Mouse (Mus musculus): ENCODE measurements around the gene Rerg. TPM values are rescaled to one million over a fixed set of nuclear protein-coding genes. Genes with fewer than 3 reads are reported as not detected.

The Rerg gene
- polyA plus RNA-seq, 1 experiment from 2014 or later = 1.6 TPM

GRCm38 (mm10) chr6:137159372-137159926 lies 10.8 kb downstream of the Rerg start:
- no peak for DNase-seq (ENCODE audit: low spot score)
- Histone ChIP-seq H3K27ac (ENCODE audit: low read depth, low read length) (no peak overlapping the region), H3K36me3 (ENCODE audit: control insufficient read depth, insufficient read depth, low read length) (no peaks in the 10 kb centered on the region), H3K27me3 (ENCODE audit: control insufficient read depth, insufficient read depth, low read length) (no peaks in the 10 kb centered on the region), H3K9me3 (ENCODE audit: control insufficient read depth, low read length) (no peaks in the 10 kb centered on the region), H3K4me2 (ENCODE audit: low read depth, low read length, severe bottlenecking) (no peak overlapping the region), H3K4me3 (ENCODE audit: low read depth, low read length) (no peak overlapping the region), H3K4me1 (replicated peaks; ENCODE audit: control insufficient read depth, insufficient read depth, low read length) (no peaks in the 10 kb centered on the region), H3K9ac (ENCODE audit: low read length) (no peak overlapping the region)
- ATAC-seq (replicated peaks; ENCODE audit: low FRiP score) = no peak
- 90% methylated on average over 8 of the region's 8 CpGs for WGBS

DNA sequence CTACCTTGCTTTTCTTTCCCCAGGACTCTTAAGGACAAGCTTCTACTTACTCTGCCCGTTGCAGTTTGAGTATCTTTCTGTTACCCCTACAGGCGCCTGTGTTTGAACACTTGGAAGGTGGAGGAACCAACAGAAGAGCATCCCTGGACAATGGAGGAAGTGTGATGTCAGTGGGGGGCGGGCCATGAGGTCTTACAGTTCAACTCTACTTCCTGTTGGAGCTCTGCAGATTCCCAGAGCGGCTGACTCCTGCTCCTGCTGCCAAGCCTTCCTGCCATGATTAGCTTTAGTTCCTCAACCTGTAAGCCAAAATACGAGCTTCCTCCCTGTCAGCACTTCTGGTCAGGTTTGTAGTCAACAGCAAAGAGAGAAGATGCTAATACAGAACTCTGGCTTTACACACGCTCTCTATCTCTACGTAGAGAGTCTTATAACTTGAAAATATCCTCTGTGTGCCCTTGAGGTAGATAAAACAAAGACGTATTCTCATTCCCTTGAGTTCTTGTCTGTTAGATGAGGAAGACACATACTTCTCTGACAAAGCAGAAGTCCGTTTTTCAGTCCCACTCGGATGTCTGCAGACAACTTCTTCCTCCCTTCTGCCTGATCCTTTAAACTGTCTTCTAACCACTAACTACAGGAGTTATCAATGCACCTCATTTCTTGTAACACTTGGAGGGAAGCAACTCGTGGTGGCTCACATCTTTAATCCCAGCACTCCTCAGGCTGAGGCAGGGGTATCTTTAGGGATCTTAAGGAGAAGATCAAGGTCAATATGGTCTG lies 13.7 kb downstream of the Rerg start:
- no peaks in the 10 kb centered on the region for H3K4me1 ChIP-seq (replicated peaks; ENCODE audit: control insufficient read depth, insufficient read depth, low read length)
- no peak for ATAC-seq (replicated peaks; ENCODE audit: low FRiP score)
- 83% methylated on average over 11 of the region's 11 CpGs for WGBS
- no peaks in the 10 kb centered on the region for H3K9me3 ChIP-seq (ENCODE audit: control insufficient read depth, low read length)
- no peak overlapping the region for H3K4me2 ChIP-seq (ENCODE audit: low read depth, low read length, severe bottlenecking)
- no peak overlapping the region for H3K27ac ChIP-seq (ENCODE audit: low read depth, low read length)
- no peak overlapping the region for H3K9ac ChIP-seq (ENCODE audit: low read length)
- no peaks in the 10 kb centered on the region for H3K27me3 ChIP-seq (ENCODE audit: control insufficient read depth, insufficient read depth, low read length)
- H3K4me3 ChIP-seq (ENCODE audit: low read depth, low read length) = no peak overlapping the region
- DNase-seq (ENCODE audit: low spot score) = no peak
- no peaks in the 10 kb centered on the region for H3K36me3 ChIP-seq (ENCODE audit: control insufficient read depth, insufficient read depth, low read length)

GRCm38 (mm10) chr6:137155196-137156137 lies 14.8 kb downstream of the Rerg start:
- WGBS = 74% methylated on average over 26 of the region's 26 CpGs
- no peaks in the 10 kb centered on the region for H3K4me1 ChIP-seq (replicated peaks; ENCODE audit: control insufficient read depth, insufficient read depth, low read length)
- H3K36me3 ChIP-seq (ENCODE audit: control insufficient read depth, insufficient read depth, low read length) = no peaks in the 10 kb centered on the region
- no peak overlapping the region for H3K27ac ChIP-seq (ENCODE audit: low read depth, low read length)
- no peak overlapping the region for H3K9ac ChIP-seq (ENCODE audit: low read length)
- H3K4me2 ChIP-seq (ENCODE audit: low read depth, low read length, severe bottlenecking) = no peak overlapping the region
- DNase-seq (ENCODE audit: low spot score) = no peak
- H3K4me3 ChIP-seq (ENCODE audit: low read depth, low read length) = no peak overlapping the region
- H3K9me3 ChIP-seq (ENCODE audit: control insufficient read depth, low read length) = no peaks in the 10 kb centered on the region
- no peaks in the 10 kb centered on the region for H3K27me3 ChIP-seq (ENCODE audit: control insufficient read depth, insufficient read depth, low read length)
- no peak for ATAC-seq (replicated peaks; ENCODE audit: low FRiP score)

DNA sequence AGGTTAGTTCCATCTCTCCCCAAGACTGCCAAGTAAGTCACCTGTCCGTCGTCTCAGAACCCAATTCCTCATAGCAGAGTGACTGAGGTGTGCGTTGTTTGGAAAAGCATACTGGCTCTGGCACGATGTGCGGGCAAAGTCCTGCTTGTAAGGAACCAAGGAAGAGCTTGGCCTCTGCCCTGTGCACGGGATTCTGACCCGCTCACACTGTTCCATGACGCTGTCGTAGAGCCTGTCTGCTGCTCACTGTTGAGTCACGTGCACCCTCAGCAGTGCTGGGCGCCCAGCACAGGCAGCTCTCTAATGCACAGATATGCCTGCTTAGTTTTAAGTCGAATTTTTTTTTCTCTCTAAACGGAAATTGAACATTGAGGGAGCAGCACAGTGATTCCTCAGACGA lies 17.3 kb downstream of the Rerg start:
- WGBS = 91% methylated on average over 14 of the region's 14 CpGs
- ATAC-seq (replicated peaks; ENCODE audit: low FRiP score) (no peak), DNase-seq (ENCODE audit: low spot score) (no peak)
- Histone ChIP-seq H3K4me3 (ENCODE audit: low read depth, low read length) (no peak overlapping the region), H3K36me3 (ENCODE audit: control insufficient read depth, insufficient read depth, low read length) (no peaks in the 10 kb centered on the region), H3K9ac (ENCODE audit: low read length) (no peak overlapping the region), H3K4me1 (replicated peaks; ENCODE audit: control insufficient read depth, insufficient read depth, low read length) (no peaks in the 10 kb centered on the region), H3K27me3 (ENCODE audit: control insufficient read depth, insufficient read depth, low read length) (no peaks in the 10 kb centered on the region), H3K27ac (ENCODE audit: low read depth, low read length) (no peak overlapping the region), H3K4me2 (ENCODE audit: low read depth, low read length, severe bottlenecking) (no peak overlapping the region), H3K9me3 (ENCODE audit: control insufficient read depth, low read length) (no peaks in the 10 kb centered on the region)

GRCm38 (mm10) chr6:137151015-137151414 lies 19.3 kb downstream of the Rerg start:
- DNase-seq (ENCODE audit: low spot score) (no peak), ATAC-seq (replicated peaks; ENCODE audit: low FRiP score) (no peak)
- Histone ChIP-seq H3K4me1 (replicated peaks; ENCODE audit: control insufficient read depth, insufficient read depth, low read length) (no peaks in the 10 kb centered on the region), H3K9me3 (ENCODE audit: control insufficient read depth, low read length) (no peaks in the 10 kb centered on the region), H3K27ac (ENCODE audit: low read depth, low read length) (no peak overlapping the region), H3K4me3 (ENCODE audit: low read depth, low read length) (no peak overlapping the region), H3K9ac (ENCODE audit: low read length) (no peak overlapping the region), H3K36me3 (ENCODE audit: control insufficient read depth, insufficient read depth, low read length) (no peaks in the 10 kb centered on the region), H3K4me2 (ENCODE audit: low read depth, low read length, severe bottlenecking) (no peak overlapping the region), H3K27me3 (ENCODE audit: control insufficient read depth, insufficient read depth, low read length) (no peaks in the 10 kb centered on the region)
- WGBS = 91% methylated on average over 2 of the region's 2 CpGs

GRCm38 (mm10) chr6:137149833-137150232 lies 20.5 kb downstream of the Rerg start:
- no peaks in the 10 kb centered on the region for H3K27me3 ChIP-seq (ENCODE audit: control insufficient read depth, insufficient read depth, low read length)
- H3K4me1 ChIP-seq (replicated peaks; ENCODE audit: control insufficient read depth, insufficient read depth, low read length) = 0 out of 2 replicates have a peak, but pooled peaks cover 3% of the 10 kb centered on the region

DNA sequence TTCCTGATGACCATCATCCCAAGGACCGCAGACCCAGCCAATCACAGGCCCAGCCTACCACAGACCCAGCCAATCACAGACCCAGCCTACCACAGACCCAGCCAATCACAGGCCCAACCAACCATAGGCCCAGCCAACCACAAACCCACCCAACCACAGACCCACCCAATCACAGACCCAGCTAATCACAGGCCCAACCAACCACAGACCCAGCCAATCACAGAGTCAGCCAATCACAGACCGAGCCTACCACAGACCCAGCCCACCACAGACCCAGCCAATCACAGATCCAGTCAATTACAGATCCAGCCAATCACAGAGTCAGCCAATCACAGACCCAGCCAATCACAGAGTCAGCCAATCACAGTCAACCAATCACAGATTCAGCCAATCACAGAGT lies 23.4 kb downstream of the Rerg start:
- H3K9me3 ChIP-seq (ENCODE audit: control insufficient read depth, low read length) = no peaks in the 10 kb centered on the region
- DNase-seq (ENCODE audit: low spot score) (no peak), ATAC-seq (replicated peaks; ENCODE audit: low FRiP score) (no peak; the same call in 1 of the 2 replicates)
- 0 out of 2 replicates have a peak, but pooled peaks cover 3% of the 10 kb centered on the region for H3K4me1 ChIP-seq (replicated peaks; ENCODE audit: control insufficient read depth, insufficient read depth, low read length)
- H3K27me3 ChIP-seq (ENCODE audit: control insufficient read depth, insufficient read depth, low read length) = no peaks in the 10 kb centered on the region
- H3K4me2 ChIP-seq (ENCODE audit: low read depth, low read length, severe bottlenecking) = no peak overlapping the region
- no peak overlapping the region for H3K27ac ChIP-seq (ENCODE audit: low read depth, low read length)
- WGBS = 90% methylated on average over 2 of the region's 2 CpGs
- H3K4me3 ChIP-seq (ENCODE audit: low read depth, low read length) = no peak overlapping the region
- no peaks in the 10 kb centered on the region for H3K36me3 ChIP-seq (ENCODE audit: control insufficient read depth, insufficient read depth, low read length)
- H3K9ac ChIP-seq (ENCODE audit: low read length) = no peak overlapping the region

More at GRCm38 (mm10) chr6:137149833-137150232, 20.5 kb downstream of the Rerg start:
- H3K4me2 ChIP-seq (ENCODE audit: low read depth, low read length, severe bottlenecking) = no peak overlapping the region
- H3K4me3 ChIP-seq (ENCODE audit: low read depth, low read length) = no peak overlapping the region
- no peak overlapping the region for H3K27ac ChIP-seq (ENCODE audit: low read depth, low read length)
- H3K9ac ChIP-seq (ENCODE audit: low read length) = no peak overlapping the region
- WGBS = 88% methylated on average over 4 of the region's 4 CpGs
- H3K9me3 ChIP-seq (ENCODE audit: control insufficient read depth, low read length) = no peaks in the 10 kb centered on the region
- no peaks in the 10 kb centered on the region for H3K36me3 ChIP-seq (ENCODE audit: control insufficient read depth, insufficient read depth, low read length)
- no peak for ATAC-seq (replicated peaks; ENCODE audit: low FRiP score)
- no peak for DNase-seq (ENCODE audit: low spot score)

- Histone ChIP-seq H3K27me3 (ENCODE audit: control insufficient read depth, insufficient read depth, low read length) (no peaks in the 10 kb centered on the region), H3K36me3 (ENCODE audit: control insufficient read depth, insufficient read depth, low read length) (no peaks in the 10 kb centered on the region), H3K9ac (ENCODE audit: low read length) (no peak overlapping the region), H3K9me3 (ENCODE audit: control insufficient read depth, low read length) (no peaks in the 10 kb centered on the region), H3K4me1 (replicated peaks; ENCODE audit: control insufficient read depth, insufficient read depth, low read length) (0 out of 2 replicates have a peak, but pooled peaks cover 3% of the 10 kb centered on the region), H3K27ac (ENCODE audit: low read depth, low read length) (no peak overlapping the region), H3K4me3 (ENCODE audit: low read depth, low read length) (no peak overlapping the region), H3K4me2 (ENCODE audit: low read depth, low read length, severe bottlenecking) (no peak overlapping the region)
- no peak for ATAC-seq (replicated peaks; ENCODE audit: low FRiP score)
- 97% methylated on average over 11 of the region's 11 CpGs for WGBS
- DNase-seq (ENCODE audit: low spot score) = no peak
These were observed 24.7 kb downstream of the Rerg start for GRCm38 (mm10) chr6:137145611-137146010.

Measured in forebrain, embryonic 11.5 days (tissue).